Mouse (Mus musculus) forebrain, embryonic 11.5 days (tissue): ENCODE results near the gene Vsig10l. TPM values are rescaled to one million over a fixed set of nuclear protein-coding genes. Genes with fewer than 3 reads are reported as not detected.

ENCODE experiments used
- ATAC-seq: fragments of 200-750 bp; cut with Nextera tagmentation; replicated peaks from 2 replicates; pipeline ENCODE4 v1.8.0; 2017; ENCODE audit warnings: moderate TSS enrichment; ENCODE audit not compliant: low FRiP score
- DNase-seq: peaks from one replicate; pipeline ENCODE4 v3.0.0-alpha.2; 2017; ENCODE audit warnings: low spot score
- H3K27ac ChIP-seq: fragments of 300-500 bp; sonication (generic); 2 replicates; pipeline ENCODE4 v1.5.1; 2014; ENCODE audit warnings: low read depth, low read length
- H3K27me3 ChIP-seq: fragments of 300-500 bp; sonication (generic); 2 replicates; pipeline ENCODE4 v1.6.1; 2014; ENCODE audit warnings: mild to moderate bottlenecking, low read length, mixed read lengths; ENCODE audit not compliant: control insufficient read depth, insufficient read depth
- H3K36me3 ChIP-seq: fragments of 300-500 bp; sonication (generic); 2 replicates; pipeline ENCODE4 v1.6.1; 2014; ENCODE audit warnings: mild to moderate bottlenecking, low read length, moderate library complexity, mixed read lengths; ENCODE audit not compliant: control insufficient read depth, insufficient read depth
- H3K4me1 ChIP-seq: fragments of 300-500 bp; sonication (generic); replicated peaks from 2 replicates; pipeline ENCODE4 v1.6.1; 2014; ENCODE audit warnings: low read length, mixed read lengths; ENCODE audit not compliant: control insufficient read depth, insufficient read depth
- H3K4me2 ChIP-seq: fragments of 300-500 bp; sonication (generic); 2 replicates; pipeline ENCODE4 v1.6.1; 2014; ENCODE audit warnings: low read depth, mild to moderate bottlenecking, low read length, moderate library complexity, mixed read lengths; ENCODE audit not compliant: severe bottlenecking
- H3K4me3 ChIP-seq: fragments of 300-500 bp; sonication (generic); 2 replicates; pipeline ENCODE4 v1.5.1; 2014; ENCODE audit warnings: low read depth, low read length
- H3K9ac ChIP-seq: fragments of 300-500 bp; sonication (generic); 2 replicates; pipeline ENCODE4 v1.6.1; 2014; ENCODE audit warnings: low read length
- H3K9me3 ChIP-seq: fragments of 300-500 bp; sonication (generic); 2 replicates; pipeline ENCODE4 v1.6.1; 2016; ENCODE audit warnings: low read length, mixed read lengths; ENCODE audit not compliant: control insufficient read depth
- WGBS: fragments of 180-500 bp; shearing (Covaris S2); extraction: QIAGEN DNeasy Blood & Tissue Kit; methylation state at CpG from one replicate; pipeline ENCODE4 v1.1.7; 2014; 5-methylcytosine and 5-hydroxymethylcytosine counted together
- microRNA-seq: library from miRNA; unstranded; fragments of <30 nt; microRNA quantifications from one replicate; pipeline ENCODE4, GENCODE M21; 2016; ENCODE audit not compliant: insufficient number of aligned reads
- polyA plus RNA-seq: library from polyadenylated mRNA; unstranded; fragments of >200 nt; fragmentation: Nextera tagmentation; extraction: Ambion mirVana; gene quantifications from 2 replicates; pipeline ENCODE4 v1.2.1, GENCODE M21; 2014

Gene Vsig10l
- polyA plus RNA-seq, 1 experiment from 2014 or later: 1.8 TPM

- no peaks in the 10 kb centered on the region for H3K9me3 ChIP-seq
- H3K9ac ChIP-seq: no peak overlapping the region
- DNase-seq: no peak
- no peaks in the 10 kb centered on the region for H3K36me3 ChIP-seq
- no peak overlapping the region for H3K4me3 ChIP-seq
- no peaks in the 10 kb centered on the region for H3K27me3 ChIP-seq
- no peaks in the 10 kb centered on the region for H3K4me1 ChIP-seq
- no peak overlapping the region for H3K4me2 ChIP-seq
- no peak overlapping the region for H3K27ac ChIP-seq
- no peak for ATAC-seq
- 91% methylated on average over 15 of the region's 15 CpGs for WGBS
Measured at GRCm38 (mm10) chr7:43518341-43518740, 55.4 kb downstream of the Vsig10l start.

Small RNA genes within 50 kb of the gene (microRNA-seq; reads per million reads assigned to microRNA genes)
- not detected for gene Mir7051

Other genes with a start within 250 kb of the Vsig10l start
- gene Zfp715, start 149.9 kb upstream of the Vsig10l start, polyA plus RNA-seq: 13.8 and 14.5 TPM in 2 replicates
- gene Siglecf, start 111.8 kb upstream of the Vsig10l start, polyA plus RNA-seq: 0.16 and 0.23 TPM in 2 replicates
- gene Siglecg, start 54.9 kb upstream of the Vsig10l start, polyA plus RNA-seq: 0.04 TPM in 1 of 2 replicates, not detected in the other
- gene Lim2, start 35.5 kb upstream of the Vsig10l start, polyA plus RNA-seq: not detected in 2 replicates
- gene Nkg7, start 26.1 kb upstream of the Vsig10l start, polyA plus RNA-seq: not detected in 2 replicates
- not detected in 2 replicates for gene Cldnd2, start 22.4 kb upstream of the Vsig10l start, polyA plus RNA-seq
- 193 and 201 TPM in 2 replicates for gene Etfb, start 19.1 kb upstream of the Vsig10l start, polyA plus RNA-seq
- gene Gm45233, start 19.0 kb upstream of the Vsig10l start, polyA plus RNA-seq: not detected in 2 replicates
- gene Iglon5, start 26.9 kb downstream of the Vsig10l start, polyA plus RNA-seq: 2.0 and 2.7 TPM in 2 replicates
- not detected in 2 replicates for gene 4931406B18Rik, start 42.8 kb downstream of the Vsig10l start, polyA plus RNA-seq
- 0.71 and 1.7 TPM in 2 replicates for gene Cd33, start 81.3 kb downstream of the Vsig10l start, polyA plus RNA-seq
- gene Zfp658, start 99.1 kb downstream of the Vsig10l start, polyA plus RNA-seq: 6.7 and 6.8 TPM in 2 replicates
- gene Zfp719, start 116.5 kb downstream of the Vsig10l start, polyA plus RNA-seq: 16.0 and 16.9 TPM in 2 replicates
- gene Zfp819, start 144.0 kb downstream of the Vsig10l start, polyA plus RNA-seq: 0.92 and 1.0 TPM in 2 replicates
- not detected in 2 replicates for gene Ceacam18, start 171.6 kb downstream of the Vsig10l start, polyA plus RNA-seq
- gene Siglece, start 197.0 kb downstream of the Vsig10l start, polyA plus RNA-seq: 0.32 and 0.67 TPM in 2 replicates
- 13.7 and 14.3 TPM in 2 replicates for gene Ctu1, start 208.9 kb downstream of the Vsig10l start, polyA plus RNA-seq
- not detected in 2 replicates for gene Klk14, start 227.3 kb downstream of the Vsig10l start, polyA plus RNA-seq
- 0.40 TPM in 1 of 2 replicates, not detected in the other for gene Klk13, start 249.4 kb downstream of the Vsig10l start, polyA plus RNA-seq